Mouse (Mus musculus): ENCODE results near the gene Tns3. TPM values are rescaled to one million over a fixed set of nuclear protein-coding genes. Genes with fewer than 3 reads are reported as not detected.
A peak's percentile ranks its signal among the peaks of the same experiment; 100 is the strongest.

Gene Tns3
- total and polyA plus RNA-seq, 2 experiments, result 12.8 to 15.3 TPM

GRCm38 (mm10) chr11:8641634-8642277 lies 22.6 kb downstream of the Tns3 start:
- H3K4me3 ChIP-seq (ENCODE audit: insufficient read depth, low read depth, low read length), result no peak overlapping the region
- H3K36me3 ChIP-seq (ENCODE audit: control insufficient read depth, insufficient read depth, low read length), result no peaks in the 10 kb centered on the region
- no peak overlapping the region for H3K9ac ChIP-seq (ENCODE audit: low read depth, low read length)
- no peak overlapping the region for H3K27ac ChIP-seq (replicated peaks; ENCODE audit: insufficient read depth, low read depth, low read length)
- H3K4me1 ChIP-seq (ENCODE audit: control insufficient read depth, insufficient read depth, low read length), result peaks cover 4% of the 10 kb centered on the region
- no peaks in the 10 kb centered on the region for H3K27me3 ChIP-seq (ENCODE audit: control insufficient read depth, insufficient read depth, low read length)
- TF ChIP-seq CTCF (IDR thresholded peaks at IDR 0.05; ENCODE audit: low read depth, low read length) (no peak), POLR2A (IDR thresholded peaks at IDR 0.05; ENCODE audit: extremely low read depth, insufficient read depth, low read length) (no peak)
- no peak for DNase-seq (ENCODE audit: extremely low read depth, low read depth, low spot score)
- peaks cover 28% of the 10 kb centered on the region for H3K79me2 ChIP-seq (ENCODE audit: control insufficient read depth, insufficient read depth, low read length)
- WGBS, result 74% methylated on average over 10 of the region's 10 CpGs

GRCm38 (mm10) chr11:8639726-8640125 lies 24.6 kb downstream of the Tns3 start:
- H3K79me2 ChIP-seq (ENCODE audit: control insufficient read depth, insufficient read depth, low read length), result peaks cover 26% of the 10 kb centered on the region
- H3K9ac ChIP-seq (ENCODE audit: low read depth, low read length), result no peak overlapping the region
- no peaks in the 10 kb centered on the region for H3K36me3 ChIP-seq (ENCODE audit: control insufficient read depth, insufficient read depth, low read length)
- no peaks in the 10 kb centered on the region for H3K27me3 ChIP-seq (ENCODE audit: control insufficient read depth, insufficient read depth, low read length)
- 75% methylated on average over 16 of the region's 16 CpGs for WGBS
- peak; percentile 30 for DNase-seq (ENCODE audit: extremely low read depth, low read depth, low spot score)
- no peak overlapping the region for H3K27ac ChIP-seq (replicated peaks; ENCODE audit: insufficient read depth, low read depth, low read length)
- peaks cover 7% of the 10 kb centered on the region for H3K4me1 ChIP-seq (ENCODE audit: control insufficient read depth, insufficient read depth, low read length)
- TF ChIP-seq CTCF (IDR thresholded peaks at IDR 0.05; ENCODE audit: low read depth, low read length), result no peak
- no peak for TF ChIP-seq POLR2A (IDR thresholded peaks at IDR 0.05; ENCODE audit: extremely low read depth, insufficient read depth, low read length)
- H3K4me3 ChIP-seq (ENCODE audit: insufficient read depth, low read depth, low read length), result no peak overlapping the region

- no peak for DNase-seq (ENCODE audit: extremely low read depth, low read depth, low spot score)
- Histone ChIP-seq H3K4me3 (ENCODE audit: insufficient read depth, low read depth, low read length) (no peak overlapping the region), H3K36me3 (ENCODE audit: control insufficient read depth, insufficient read depth, low read length) (no peaks in the 10 kb centered on the region), H3K27ac (replicated peaks; ENCODE audit: insufficient read depth, low read depth, low read length) (no peak overlapping the region), H3K4me1 (ENCODE audit: control insufficient read depth, insufficient read depth, low read length) (peaks cover 11% of the 10 kb centered on the region), H3K79me2 (ENCODE audit: control insufficient read depth, insufficient read depth, low read length) (peaks cover 28% of the 10 kb centered on the region), H3K27me3 (ENCODE audit: control insufficient read depth, insufficient read depth, low read length) (no peaks in the 10 kb centered on the region), H3K9ac (ENCODE audit: low read depth, low read length) (no peak overlapping the region)
- 64% methylated on average over 6 of the region's 6 CpGs for WGBS
- no peak for TF ChIP-seq POLR2A (IDR thresholded peaks at IDR 0.05; ENCODE audit: extremely low read depth, insufficient read depth, low read length)
Observed at GRCm38 (mm10) chr11:8639007-8639718, 25.2 kb downstream of the Tns3 start.

- Histone ChIP-seq H3K79me2 (ENCODE audit: control insufficient read depth, insufficient read depth, low read length) (peaks cover 25% of the 10 kb centered on the region), H3K27me3 (ENCODE audit: control insufficient read depth, insufficient read depth, low read length) (no peaks in the 10 kb centered on the region), H3K4me3 (ENCODE audit: insufficient read depth, low read depth, low read length) (no peak overlapping the region), H3K27ac (replicated peaks; ENCODE audit: insufficient read depth, low read depth, low read length) (no peak overlapping the region), H3K9ac (ENCODE audit: low read depth, low read length) (no peak overlapping the region), H3K4me1 (ENCODE audit: control insufficient read depth, insufficient read depth, low read length) (peaks cover 11% of the 10 kb centered on the region), H3K36me3 (ENCODE audit: control insufficient read depth, insufficient read depth, low read length) (no peaks in the 10 kb centered on the region)
- no peak for DNase-seq (ENCODE audit: extremely low read depth, low read depth, low spot score)
- 79% methylated on average over 10 of the region's 10 CpGs for WGBS
- TF ChIP-seq POLR2A (IDR thresholded peaks at IDR 0.05; ENCODE audit: extremely low read depth, insufficient read depth, low read length), result no peak
- TF ChIP-seq CTCF (IDR thresholded peaks at IDR 0.05; ENCODE audit: low read depth, low read length), result no peak
Observed at GRCm38 (mm10) chr11:8637469-8638447, 26.6 kb downstream of the Tns3 start.

- Histone ChIP-seq H3K27me3 (ENCODE audit: control insufficient read depth, insufficient read depth, low read length) (no peaks in the 10 kb centered on the region), H3K79me2 (ENCODE audit: control insufficient read depth, insufficient read depth, low read length) (peaks cover 23% of the 10 kb centered on the region), H3K4me3 (ENCODE audit: insufficient read depth, low read depth, low read length) (no peak overlapping the region), H3K36me3 (ENCODE audit: control insufficient read depth, insufficient read depth, low read length) (no peaks in the 10 kb centered on the region), H3K27ac (replicated peaks; ENCODE audit: insufficient read depth, low read depth, low read length) (no peak overlapping the region), H3K4me1 (ENCODE audit: control insufficient read depth, insufficient read depth, low read length) (peaks cover 13% of the 10 kb centered on the region), H3K9ac (ENCODE audit: low read depth, low read length) (no peak overlapping the region)
- DNase-seq (ENCODE audit: extremely low read depth, low read depth, low spot score), result no peak
- WGBS, result 85% methylated on average over 1 of the region's 1 CpGs
- no peak for TF ChIP-seq CTCF (IDR thresholded peaks at IDR 0.05; ENCODE audit: low read depth, low read length)
- no peak for TF ChIP-seq POLR2A (IDR thresholded peaks at IDR 0.05; ENCODE audit: extremely low read depth, insufficient read depth, low read length)
Observed at GRCm38 (mm10) chr11:8636680-8637079, 27.7 kb downstream of the Tns3 start.
